29 mouse cellular contexts compared by ENCODE assay signal in the genomic region with DNA sequence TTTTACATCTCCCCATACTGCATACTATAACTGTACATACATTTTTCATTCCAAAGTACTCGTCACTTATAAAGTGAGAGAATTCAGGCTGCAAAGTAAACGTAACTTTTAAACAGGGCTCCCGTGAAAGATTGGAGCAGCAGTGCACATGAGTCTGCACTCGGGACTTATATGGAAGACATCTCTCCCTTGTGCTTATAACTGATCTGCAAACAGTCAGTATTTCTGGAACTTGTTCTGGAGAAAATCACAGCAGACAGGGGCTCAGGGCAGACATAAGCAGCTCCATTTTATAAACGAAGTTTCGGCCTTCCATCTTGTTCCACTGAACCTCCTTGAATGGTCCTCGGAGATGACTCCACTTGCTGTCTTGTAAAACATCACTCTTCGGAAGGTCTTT. TPM values are rescaled to one million over a fixed set of nuclear protein-coding genes. Genes with fewer than 3 reads are reported as not detected.
A peak's percentile ranks its signal among the peaks of the same experiment; 100 is the strongest.
DNase-seq lines count a peak whose midpoint lies in the region; ATAC-seq and TF ChIP-seq lines count a peak whose summit lies in the region.
"Had no signal": no experiment of that assay in that cellular context is flagged by ENCODE, and none has a peak within 500 bp of the region (broad histone marks: within the 10 kb centered on the region; RNA-seq: fewer than 3 reads in every experiment).

No protein-coding gene starts in this region.

- no peak overlapping the region for H3K4me3 ChIP-seq in intestine, embryonic 14.5 days (ENCODE audit: low read depth, low read length)
- no peak overlapping the region for H3K4me3 ChIP-seq in intestine, postnatal 0 days (ENCODE audit: low read depth, low read length)
- H3K4me3 ChIP-seq in stomach, embryonic 14.5 days (ENCODE audit: low read depth, low read length), result no peak overlapping the region
- H3K4me3 ChIP-seq in stomach, embryonic 16.5 days (replicated peaks; ENCODE audit: low read length), result no peak overlapping the region
- H3K4me3 ChIP-seq in neural tube, embryonic 15.5 days (replicated peaks), result no peak overlapping the region
- H3K4me3 ChIP-seq: embryonic facial prominence, embryonic 13.5 days; embryonic facial prominence, embryonic 15.5 days; erythroblast, embryonic 14.5 days; forebrain, embryonic 10.5 days; forebrain, embryonic 12.5 days had no signal

- no peaks in the 10 kb centered on the region for H3K9me3 ChIP-seq in intestine, embryonic 14.5 days (ENCODE audit: control insufficient read depth, low read length)
- no peaks in the 10 kb centered on the region for H3K9me3 ChIP-seq in intestine, postnatal 0 days (ENCODE audit: control insufficient read depth)
- no peaks in the 10 kb centered on the region for H3K9me3 ChIP-seq in stomach, embryonic 14.5 days (ENCODE audit: control insufficient read depth, low read depth, low read length)
- no peaks in the 10 kb centered on the region for H3K9me3 ChIP-seq in stomach, embryonic 16.5 days (replicated peaks; ENCODE audit: control insufficient read depth, low read length)
- no peaks in the 10 kb centered on the region for H3K9me3 ChIP-seq in neural tube, embryonic 15.5 days (replicated peaks)
- H3K9me3 ChIP-seq: embryonic facial prominence, embryonic 13.5 days; embryonic facial prominence, embryonic 15.5 days; forebrain, embryonic 10.5 days; forebrain, embryonic 12.5 days; G1E had no signal

- H3K27ac ChIP-seq in intestine, embryonic 14.5 days (ENCODE audit: low read depth), result no peak overlapping the region; the same call in 1 of the 2 replicates
- H3K27ac ChIP-seq in intestine, postnatal 0 days (ENCODE audit: low read depth, low read length), result no peak overlapping the region
- peak overlapping the region; percentile 66; the same call in 1 of the 2 replicates for H3K27ac ChIP-seq in stomach, embryonic 14.5 days (ENCODE audit: low read length)
- H3K27ac ChIP-seq in stomach, embryonic 16.5 days (ENCODE audit: low read length), result peak overlapping the region; percentile 43
- H3K27ac ChIP-seq in neural tube, embryonic 15.5 days (replicated peaks), result no peak overlapping the region
- H3K27ac ChIP-seq: embryonic facial prominence, embryonic 13.5 days; embryonic facial prominence, embryonic 15.5 days; forebrain, embryonic 10.5 days; forebrain, embryonic 12.5 days had no signal

- H3K9ac ChIP-seq in intestine, embryonic 14.5 days (ENCODE audit: low read length), result no peak overlapping the region
- H3K9ac ChIP-seq in intestine, postnatal 0 days (ENCODE audit: low read depth, low read length), result no peak overlapping the region
- H3K9ac ChIP-seq in stomach, embryonic 14.5 days (replicated peaks; ENCODE audit: low read depth, low read length), result no peak overlapping the region
- no peak overlapping the region for H3K9ac ChIP-seq in stomach, embryonic 16.5 days (ENCODE audit: low read length)
- no peak overlapping the region for H3K9ac ChIP-seq in neural tube, embryonic 15.5 days (replicated peaks)
- H3K9ac ChIP-seq: embryonic facial prominence, embryonic 13.5 days; embryonic facial prominence, embryonic 15.5 days; forebrain, embryonic 12.5 days had no signal

- H3K36me3 ChIP-seq in intestine, embryonic 14.5 days (ENCODE audit: control insufficient read depth, insufficient read depth, low read length), result peaks cover 68% of the 10 kb centered on the region
- H3K36me3 ChIP-seq in intestine, postnatal 0 days (ENCODE audit: control insufficient read depth, insufficient read depth), result peaks cover 64% of the 10 kb centered on the region
- peaks cover 48% of the 10 kb centered on the region for H3K36me3 ChIP-seq in stomach, embryonic 14.5 days (ENCODE audit: control insufficient read depth, insufficient read depth, low read length)
- H3K36me3 ChIP-seq in stomach, embryonic 16.5 days (ENCODE audit: control insufficient read depth, insufficient read depth, low read length), result peaks cover 18% of the 10 kb centered on the region
- peaks cover 61% of the 10 kb centered on the region for H3K36me3 ChIP-seq in neural tube, embryonic 15.5 days

- intact Hi-C loops in gastrocnemius, postnatal 14 days (cut with DNase I; ENCODE audit: low total_unique reads), result no loop called here

- H3K4me1 ChIP-seq in intestine, embryonic 14.5 days (replicated peaks; ENCODE audit: control insufficient read depth, insufficient read depth, low read length), result no peaks in the 10 kb centered on the region
- H3K4me1 ChIP-seq in intestine, postnatal 0 days (replicated peaks; ENCODE audit: control insufficient read depth, insufficient read depth, low read length), result no peaks in the 10 kb centered on the region
- no peaks in the 10 kb centered on the region for H3K4me1 ChIP-seq in stomach, embryonic 14.5 days (ENCODE audit: control insufficient read depth, insufficient read depth, low read length)
- H3K4me1 ChIP-seq in stomach, embryonic 16.5 days (ENCODE audit: control insufficient read depth, insufficient read depth, low read length), result no peaks in the 10 kb centered on the region
- H3K4me1 ChIP-seq in neural tube, embryonic 15.5 days, result no peaks in the 10 kb centered on the region
- H3K4me1 ChIP-seq: embryonic facial prominence, embryonic 13.5 days; embryonic facial prominence, embryonic 15.5 days; forebrain, embryonic 10.5 days; forebrain, embryonic 12.5 days had no signal

- H3K27me3 ChIP-seq in intestine, embryonic 14.5 days (replicated peaks; ENCODE audit: control insufficient read depth, insufficient read depth, low read length), result no peaks in the 10 kb centered on the region
- no peaks in the 10 kb centered on the region for H3K27me3 ChIP-seq in intestine, postnatal 0 days (replicated peaks; ENCODE audit: control insufficient read depth, insufficient read depth, low read length)
- no peaks in the 10 kb centered on the region for H3K27me3 ChIP-seq in stomach, embryonic 14.5 days (ENCODE audit: control insufficient read depth, insufficient read depth, low read length)
- H3K27me3 ChIP-seq in stomach, embryonic 16.5 days (ENCODE audit: control insufficient read depth, insufficient read depth, low read length), result no peaks in the 10 kb centered on the region
- H3K27me3 ChIP-seq in neural tube, embryonic 15.5 days (replicated peaks), result no peaks in the 10 kb centered on the region
- H3K27me3 ChIP-seq: CH12.LX; embryonic facial prominence, embryonic 13.5 days; embryonic facial prominence, embryonic 15.5 days; forebrain, embryonic 12.5 days; Patski had no signal

- TF ChIP-seq CTCF in intestine, postnatal 0 days (IDR thresholded peaks at IDR 0.05; ENCODE audit: low read depth), result no peak

- H3K4me2 ChIP-seq in intestine, embryonic 14.5 days (ENCODE audit: low read length), result no peak overlapping the region
- H3K4me2 ChIP-seq in intestine, postnatal 0 days (replicated peaks; ENCODE audit: low read depth), result no peak overlapping the region
- H3K4me2 ChIP-seq in stomach, embryonic 14.5 days (replicated peaks; ENCODE audit: low read depth, low read length), result no peak overlapping the region
- H3K4me2 ChIP-seq in stomach, embryonic 16.5 days (ENCODE audit: low read depth, low read length), result no peak overlapping the region
- no peak overlapping the region for H3K4me2 ChIP-seq in neural tube, embryonic 15.5 days
- H3K4me2 ChIP-seq: embryonic facial prominence, embryonic 13.5 days; embryonic facial prominence, embryonic 15.5 days; forebrain, embryonic 12.5 days had no signal

- 63% methylated on average over 8 of the region's 8 CpGs for WGBS in intestine, embryonic 14.5 days
- WGBS in intestine, postnatal 0 days, result 72% methylated on average over 8 of the region's 8 CpGs
- 67% methylated on average over 8 of the region's 8 CpGs for WGBS in stomach, embryonic 14.5 days
- WGBS in stomach, embryonic 16.5 days, result 70% methylated on average over 8 of the region's 8 CpGs
- 94% methylated on average over 8 of the region's 8 CpGs for WGBS in neural tube, embryonic 15.5 days

- ATAC-seq in intestine, embryonic 14.5 days (replicated peaks; ENCODE audit: low FRiP score, low TSS enrichment, low read depth), result peak; percentile 66; the same call in 1 of the 2 replicates
- no peak for ATAC-seq in intestine, postnatal 0 days
- ATAC-seq in stomach, embryonic 14.5 days (ENCODE audit: insufficient number of reproducible peaks, insufficient read depth, low FRiP score, low read depth), result peak; percentile 26; the same call in 1 of the 2 replicates
- peak; percentile 41; the same call in 1 of the 2 replicates for ATAC-seq in stomach, embryonic 16.5 days (ENCODE audit: insufficient read depth, low FRiP score)
- ATAC-seq in neural tube, embryonic 15.5 days (ENCODE audit: low FRiP score), result no peak
- ATAC-seq: activated CD4-positive, CD25-positive, alpha-beta regulatory T cell, adult 4 months; CD4-positive, CD25-positive, alpha-beta regulatory T cell, adult 4 months; forebrain, embryonic 14.5 days; Patski had no signal

- no peak for DNase-seq in intestine, embryonic 14.5 days (ENCODE audit: low spot score)
- no peak for DNase-seq in adipocyte (ENCODE audit: low spot score)
- DNase-seq in gastrocnemius, postnatal 14 days, result no peak
- DNase-seq: adrenal gland, adult 2 months; adrenal gland, postnatal 10 days; adrenal gland, postnatal 25 days; B cell, adult 2 months; cerebellum, adult 11 months; cerebellum, adult 18-20 months; cerebellum, adult 8-10 months; cerebellum, adult 9-11 months; cerebellum, postnatal 14 days; cerebellum, postnatal 36 days; embryo, embryonic 11 days had no signal

RNA-seq across cellular contexts. Expression of gene Med17, which starts 17.8 kb away (rescaled TPM):
- 38.6 and 40.8 TPM in 2 replicates for polyA plus RNA-seq in intestine, embryonic 14.5 days (2014; fragmentation: Nextera tagmentation; extraction: Ambion mirVana)
- 18.1 and 20.4 TPM in 2 replicates for polyA plus RNA-seq in intestine, postnatal 0 days (2015; fragmentation: Nextera tagmentation; extraction: Ambion mirVana)
- polyA plus RNA-seq in stomach, embryonic 14.5 days (2014; fragmentation: Nextera tagmentation; extraction: Ambion mirVana), result 39.8 and 43.1 TPM in 2 replicates
- polyA plus RNA-seq in stomach, embryonic 16.5 days (2015; fragmentation: Nextera tagmentation; extraction: Ambion mirVana), result 24.8 and 26.8 TPM in 2 replicates
- 27.9 and 28.9 TPM in 2 replicates for polyA plus RNA-seq in neural tube, embryonic 15.5 days (2015; fragmentation: Nextera tagmentation; extraction: Ambion mirVana)
- 10 to 100 TPM; 11.0 to 12.2 TPM for total RNA-seq in gastrocnemius, postnatal 14 days (2021)

RNA-seq across cellular contexts. Expression of gene Vstm5, which starts 23.1 kb away (rescaled TPM):
- polyA plus RNA-seq in intestine, embryonic 14.5 days (2014; fragmentation: Nextera tagmentation; extraction: Ambion mirVana), result 10.8 and 11.8 TPM in 2 replicates
- 4.4 TPM in 2 replicates for polyA plus RNA-seq in intestine, postnatal 0 days (2015; fragmentation: Nextera tagmentation; extraction: Ambion mirVana)
- polyA plus RNA-seq in stomach, embryonic 14.5 days (2014; fragmentation: Nextera tagmentation; extraction: Ambion mirVana), result 8.2 and 9.4 TPM in 2 replicates
- 7.4 and 10.8 TPM in 2 replicates for polyA plus RNA-seq in stomach, embryonic 16.5 days (2015; fragmentation: Nextera tagmentation; extraction: Ambion mirVana)
- polyA plus RNA-seq in neural tube, embryonic 15.5 days (2015; fragmentation: Nextera tagmentation; extraction: Ambion mirVana), result 37.6 and 41.1 TPM in 2 replicates
- total RNA-seq in gastrocnemius, postnatal 14 days (2021), result under 1 TPM; 0.14 to 0.27 TPM
- total RNA-seq: CH12.LX, G1E had no signal
- polyA plus RNA-seq: activated CD4-positive, CD25-positive, alpha-beta regulatory T cell, adult 4 months; erythroblast, embryonic 14.5 days; G1E had no signal

RNA-seq across cellular contexts. Expression of gene Taf1d, which starts 44.0 kb away (rescaled TPM):
- polyA plus RNA-seq in intestine, embryonic 14.5 days (2014; fragmentation: Nextera tagmentation; extraction: Ambion mirVana), result 85.9 and 87.5 TPM in 2 replicates
- polyA plus RNA-seq in intestine, postnatal 0 days (2015; fragmentation: Nextera tagmentation; extraction: Ambion mirVana), result 41.5 and 43.0 TPM in 2 replicates
- 84.8 and 96.8 TPM in 2 replicates for polyA plus RNA-seq in stomach, embryonic 14.5 days (2014; fragmentation: Nextera tagmentation; extraction: Ambion mirVana)
- polyA plus RNA-seq in stomach, embryonic 16.5 days (2015; fragmentation: Nextera tagmentation; extraction: Ambion mirVana), result 55.2 and 70.1 TPM in 2 replicates
- 57.9 and 58.2 TPM in 2 replicates for polyA plus RNA-seq in neural tube, embryonic 15.5 days (2015; fragmentation: Nextera tagmentation; extraction: Ambion mirVana)
- 10 to 100 TPM; 48.3 to 55.4 TPM for total RNA-seq in gastrocnemius, postnatal 14 days (2021)

RNA-seq across cellular contexts. Expression of gene 4931406C07Rik, which starts 44.3 kb away (rescaled TPM):
- polyA plus RNA-seq in intestine, embryonic 14.5 days (2014; fragmentation: Nextera tagmentation; extraction: Ambion mirVana), result 7.3 and 8.3 TPM in 2 replicates
- polyA plus RNA-seq in intestine, postnatal 0 days (2015; fragmentation: Nextera tagmentation; extraction: Ambion mirVana), result 15.4 and 19.1 TPM in 2 replicates
- 9.8 and 10.3 TPM in 2 replicates for polyA plus RNA-seq in stomach, embryonic 14.5 days (2014; fragmentation: Nextera tagmentation; extraction: Ambion mirVana)
- 8.9 and 9.0 TPM in 2 replicates for polyA plus RNA-seq in stomach, embryonic 16.5 days (2015; fragmentation: Nextera tagmentation; extraction: Ambion mirVana)
- polyA plus RNA-seq in neural tube, embryonic 15.5 days (2015; fragmentation: Nextera tagmentation; extraction: Ambion mirVana), result 14.0 and 15.7 TPM in 2 replicates
- total RNA-seq in gastrocnemius, postnatal 14 days (2021), result 1 to 10 TPM; 5.9 to 6.7 TPM

Comparison
In these comparisons a context has a peak if more than half of its experiments do, and no peak if none do; other contexts are left out.
1. ATAC-seq: peak in intestine, embryonic 14.5 days (single experiment), stomach, embryonic 14.5 days (single experiment) and stomach, embryonic 16.5 days (single experiment); none in intestine, postnatal 0 days (single experiment) and neural tube, embryonic 15.5 days (single experiment).
2. H3K27ac ChIP-seq: peak in stomach, embryonic 14.5 days (single experiment) and stomach, embryonic 16.5 days (single experiment); none in intestine, embryonic 14.5 days (single experiment), intestine, postnatal 0 days (single experiment) and neural tube, embryonic 15.5 days (single experiment).